Mouse (Mus musculus) brain, embryonic 14.5 days (tissue): ENCODE data around the gene Polk.

Experiments
- CTCF ChIP-seq: fragments of 200-500 bp; IDR thresholded peaks from 2 replicates; pipeline ENCODE4 v1.5.1; 2012; ENCODE audit warnings: inconsistent platforms, mild to moderate bottlenecking, moderate library complexity, borderline replicate concordance; ENCODE audit not compliant: insufficient read depth, insufficient read length; ENCODE audit errors: extremely low read depth
- POLR2A ChIP-seq: fragments of 200-500 bp; IDR thresholded peaks from 2 replicates; pipeline ENCODE4 v1.6.1; 2012; ENCODE audit warnings: mild to moderate bottlenecking, inconsistent platforms, borderline replicate concordance; ENCODE audit not compliant: poor library complexity, insufficient read depth, insufficient read length, severe bottlenecking; ENCODE audit errors: extremely low read depth

DNA sequence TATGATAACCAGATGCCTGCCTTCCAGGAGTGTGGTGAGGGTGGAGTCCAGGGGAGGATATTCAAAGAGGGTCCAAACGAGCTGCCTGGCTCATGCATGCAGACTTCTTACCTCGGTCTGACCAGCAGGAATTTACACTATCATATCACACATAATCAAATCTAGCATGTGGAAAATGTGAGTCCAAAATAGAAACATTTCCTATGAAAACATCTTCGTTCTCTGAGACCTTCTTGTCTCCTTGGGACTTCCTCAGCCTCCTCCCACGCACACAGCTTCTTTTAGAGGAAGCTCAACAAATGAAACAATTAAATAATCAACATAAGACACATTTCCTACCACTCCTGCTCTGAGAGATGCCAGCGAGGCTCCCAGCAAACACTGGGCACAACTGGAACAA, 30.5 kb downstream of the Polk start:
- TF ChIP-seq CTCF (no peak), POLR2A (no peak)
